Mouse (Mus musculus) midbrain, embryonic 15.5 days (tissue): ENCODE data around the gene Cyct. TPM values are rescaled to one million over a fixed set of nuclear protein-coding genes. Genes with fewer than 3 reads are reported as not detected.

Experiments used
- ATAC-seq: fragments of 200-750 bp; cut with Nextera tagmentation; replicated peaks from 2 replicates; pipeline ENCODE4 v1.8.0; 2017; ENCODE audit warnings: moderate TSS enrichment
- H3K27ac ChIP-seq: fragments of 300-500 bp; sonication (generic); 2 replicates; pipeline ENCODE4 v1.5.1; 2015; ENCODE audit warnings: mild to moderate bottlenecking, inconsistent platforms
- H3K27me3 ChIP-seq: fragments of 300-500 bp; sonication (generic); replicated peaks from 2 replicates; pipeline ENCODE4 v1.6.1; 2015; ENCODE audit warnings: inconsistent platforms
- H3K36me3 ChIP-seq: fragments of 300-500 bp; sonication (generic); replicated peaks from 2 replicates; pipeline ENCODE4 v1.6.1; 2015; ENCODE audit warnings: inconsistent platforms
- H3K4me1 ChIP-seq: fragments of 300-500 bp; sonication (generic); 2 replicates; pipeline ENCODE4 v1.6.1; 2015; ENCODE audit warnings: inconsistent platforms
- H3K4me2 ChIP-seq: fragments of 300-500 bp; sonication (generic); 2 replicates; pipeline ENCODE4 v1.6.1; 2015; ENCODE audit warnings: inconsistent platforms, mild to moderate bottlenecking, moderate library complexity
- H3K4me3 ChIP-seq: fragments of 300-500 bp; sonication (generic); 2 replicates; pipeline ENCODE4 v1.5.1; 2015; ENCODE audit warnings: mild to moderate bottlenecking, inconsistent platforms
- H3K9ac ChIP-seq: fragments of 300-500 bp; sonication (generic); 2 replicates; pipeline ENCODE4 v1.6.1; 2015; ENCODE audit warnings: mild to moderate bottlenecking, inconsistent platforms
- H3K9me3 ChIP-seq: fragments of 300-500 bp; sonication (generic); 2 replicates; pipeline ENCODE4 v1.6.1; 2016; ENCODE audit warnings: inconsistent platforms
- WGBS: fragments of 180-500 bp; shearing (Covaris S2); methylation state at CpG from one replicate; pipeline ENCODE4 v1.1.7; 2015; ENCODE audit warnings: mixed read lengths; 5-methylcytosine and 5-hydroxymethylcytosine counted together
- polyA plus RNA-seq: library from polyadenylated mRNA; unstranded; fragments of >200 nt; fragmentation: Nextera tagmentation; extraction: Ambion mirVana; gene quantifications from 2 replicates; pipeline ENCODE4 v1.2.1, GENCODE M21; 2015

Cyct gene
- polyA plus RNA-seq: 0.27 TPM in 1 of 2 replicates, not detected in the other

DNA sequence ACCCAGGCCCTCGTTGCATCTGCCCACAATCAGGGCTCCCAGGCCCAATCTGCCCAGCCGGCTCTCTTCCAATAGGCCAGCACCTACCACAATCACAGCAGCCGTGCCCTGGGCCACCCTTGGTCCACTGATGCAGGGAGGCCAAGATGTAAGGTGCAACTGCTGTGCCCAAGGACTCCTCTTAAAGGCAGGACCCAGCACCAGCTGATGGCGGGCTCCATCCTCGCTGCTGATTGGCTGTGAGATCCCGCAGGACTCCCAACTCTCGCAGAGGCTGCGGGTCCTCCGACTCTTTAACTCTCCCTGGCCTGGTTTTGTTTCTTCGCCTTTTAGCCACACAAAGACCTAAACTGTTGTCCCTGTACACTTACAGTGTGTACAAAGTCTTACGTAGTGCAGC lies at the start of gene Cyct:
Gene Cyct (minus strand): TSS at position 225 of the 400 bp plus-strand sequence.
- Histone ChIP-seq H3K27ac (no peak within 1 kb of the TSS), H3K4me2 (no peak within 1 kb of the TSS), H3K4me1 (no peaks in the 10 kb centered on the region), H3K4me3 (no peak within 1 kb of the TSS), H3K9ac (no peak within 1 kb of the TSS), H3K36me3 (no peaks in the 10 kb centered on the region), H3K9me3 (no peaks in the 10 kb centered on the region), H3K27me3 (no peaks in the 10 kb centered on the region)
- WGBS: 86% methylated on average over 11 of the region's 11 CpGs
- ATAC-seq: no peak

DNA sequence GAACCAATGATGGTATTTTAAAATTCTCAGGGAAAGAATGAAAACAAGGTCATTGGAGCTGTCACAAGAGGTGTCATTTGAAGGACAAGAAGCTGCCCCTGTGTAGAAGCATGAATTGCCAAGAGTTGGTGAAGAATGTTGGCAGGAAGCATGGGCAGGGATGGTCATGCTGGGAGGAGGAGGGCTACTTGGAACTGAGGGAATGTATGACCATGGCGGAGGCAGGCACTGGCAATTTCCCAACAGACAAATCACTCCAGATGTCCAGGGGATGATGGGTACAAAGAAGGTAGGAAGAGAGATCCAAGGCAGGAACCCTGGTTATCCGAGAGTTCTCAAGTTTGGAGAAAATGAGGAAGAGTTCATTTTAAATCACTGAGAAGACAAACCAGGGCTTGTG lies 49.7 kb upstream of the Cyct start:
- peaks cover 12% of the 10 kb centered on the region for H3K4me1 ChIP-seq
- no peaks in the 10 kb centered on the region for H3K36me3 ChIP-seq
- no peak overlapping the region for H3K9ac ChIP-seq
- no peak overlapping the region for H3K27ac ChIP-seq
- no peaks in the 10 kb centered on the region for H3K9me3 ChIP-seq
- WGBS: 91% methylated on average over 2 of the region's 2 CpGs
- no peak for ATAC-seq
- no peak overlapping the region for H3K4me2 ChIP-seq
- no peak overlapping the region for H3K4me3 ChIP-seq
- no peaks in the 10 kb centered on the region for H3K27me3 ChIP-seq

DNA sequence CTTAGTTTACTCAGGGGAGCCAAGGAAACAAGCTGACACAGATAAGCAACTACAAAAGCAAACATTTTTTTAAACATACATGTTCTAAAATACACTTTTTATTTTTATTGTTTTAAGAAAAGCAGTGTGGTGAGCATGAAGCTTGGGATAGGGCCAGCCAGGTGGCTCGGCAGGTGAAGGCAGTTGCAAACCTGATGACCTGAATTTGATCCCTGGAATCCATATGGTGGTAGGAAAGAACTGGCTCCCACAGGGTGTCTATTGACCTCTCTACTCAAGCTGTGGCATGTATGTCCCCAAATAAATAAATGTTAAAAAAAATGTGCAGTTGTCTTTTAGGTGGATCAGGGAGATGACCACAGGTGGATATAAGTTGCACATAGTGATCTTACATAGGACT lies 49.3 kb upstream of the Cyct start:
- H3K4me3 ChIP-seq: no peak overlapping the region
- WGBS: 95% methylated on average over 1 of the region's 1 CpGs
- H3K27ac ChIP-seq: no peak overlapping the region
- H3K27me3 ChIP-seq: no peaks in the 10 kb centered on the region
- H3K4me1 ChIP-seq: peaks cover 17% of the 10 kb centered on the region
- no peak for ATAC-seq
- no peak overlapping the region for H3K4me2 ChIP-seq
- H3K9ac ChIP-seq: no peak overlapping the region
- H3K9me3 ChIP-seq: no peaks in the 10 kb centered on the region
- no peaks in the 10 kb centered on the region for H3K36me3 ChIP-seq

DNA sequence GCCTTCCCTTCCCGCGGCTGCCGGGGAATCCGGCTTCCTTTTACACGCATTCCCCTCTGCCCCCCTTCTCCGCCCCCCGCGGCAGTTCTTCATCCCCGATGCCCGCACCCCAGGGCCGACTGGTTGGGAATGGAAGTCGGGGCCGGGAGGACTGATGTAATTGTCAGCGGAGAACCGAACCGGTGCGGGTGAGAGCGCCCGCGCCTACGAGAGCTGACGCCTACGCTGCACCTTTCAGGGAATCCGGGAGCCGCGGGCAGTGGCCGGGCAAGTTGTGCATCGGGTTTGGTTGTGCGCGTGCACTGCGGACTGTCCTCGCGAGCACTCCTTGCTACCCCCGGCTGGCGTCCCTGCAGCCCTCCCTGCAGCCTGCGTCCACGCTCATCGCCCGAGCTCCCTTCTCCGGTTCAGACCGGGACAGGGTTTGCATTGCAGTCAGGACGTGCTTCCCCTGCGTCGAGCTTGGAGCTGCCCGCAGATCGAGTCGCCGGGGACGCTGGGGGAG lies 46.7 kb upstream of the Cyct start:
- Histone ChIP-seq H3K9ac (peak overlapping the region; percentile 98), H3K4me1 (peaks cover 20% of the 10 kb centered on the region), H3K4me3 (peak overlapping the region; percentile 90), H3K27ac (peak overlapping the region; percentile 91), H3K4me2 (peak overlapping the region; percentile 82), H3K9me3 (no peaks in the 10 kb centered on the region), H3K36me3 (no peaks in the 10 kb centered on the region), H3K27me3 (peaks cover 13% of the 10 kb centered on the region; the same call in 1 of the 2 replicates)
- ATAC-seq: peak; percentile 80
- under 1% methylated on average over 43 of the region's 49 CpGs for WGBS

DNA sequence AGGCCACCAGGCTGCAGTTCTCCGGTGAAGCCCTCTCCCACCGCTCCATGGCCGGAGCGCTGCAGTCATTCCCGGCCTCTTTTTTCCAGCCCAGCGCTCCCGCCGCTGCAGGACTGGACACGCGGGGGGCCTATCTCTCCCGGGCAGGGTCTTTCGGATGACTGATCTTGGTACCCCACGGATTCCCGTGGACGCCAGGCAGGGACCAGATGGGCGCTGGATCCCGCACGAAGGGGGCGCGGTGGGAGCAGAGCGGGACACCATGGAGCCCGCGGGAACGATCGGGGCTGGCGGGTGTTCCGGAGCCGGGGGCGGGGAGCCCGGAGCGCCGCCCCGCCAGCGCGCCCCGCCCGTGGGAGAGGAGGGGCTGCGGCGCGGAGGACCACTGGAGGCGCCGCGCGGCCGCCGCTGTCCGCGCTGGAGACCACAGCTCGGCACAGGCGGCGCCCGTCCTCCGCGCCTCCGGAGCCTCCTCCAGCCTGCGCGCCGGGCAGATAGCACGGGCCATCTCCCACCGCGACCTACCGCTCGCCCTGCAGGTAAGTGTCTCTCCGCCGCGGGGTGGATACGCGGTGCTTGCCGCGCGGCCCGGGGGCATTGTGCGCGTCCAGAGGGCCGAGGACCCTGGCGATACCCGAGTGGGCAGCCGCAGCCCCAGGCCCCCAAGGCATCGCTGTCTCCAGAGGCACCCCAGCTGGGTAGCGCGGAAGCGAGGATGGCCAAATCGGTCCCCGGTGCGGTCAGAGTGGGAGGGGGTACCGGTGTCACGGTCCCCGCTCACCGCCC lies 46.1 kb upstream of the Cyct start, which contains the start of gene Osbpl6:
Gene Osbpl6 (plus strand): TSS at position 358 of the 786 bp plus-strand sequence.
- Histone ChIP-seq H3K36me3 (no peaks in the 10 kb centered on the region), H3K9me3 (no peaks in the 10 kb centered on the region), H3K9ac (peak within 1 kb of the TSS; percentile 98), H3K4me3 (peak within 1 kb of the TSS; percentile 90), H3K27ac (peak within 1 kb of the TSS; percentile 91), H3K4me1 (peaks cover 20% of the 10 kb centered on the region), H3K27me3 (peaks cover 20% of the 10 kb centered on the region; the same call in 1 of the 2 replicates), H3K4me2 (peak within 1 kb of the TSS; percentile 82)
- peak; percentile 95 for ATAC-seq
- under 1% methylated on average over 88 of the region's 89 CpGs for WGBS

DNA sequence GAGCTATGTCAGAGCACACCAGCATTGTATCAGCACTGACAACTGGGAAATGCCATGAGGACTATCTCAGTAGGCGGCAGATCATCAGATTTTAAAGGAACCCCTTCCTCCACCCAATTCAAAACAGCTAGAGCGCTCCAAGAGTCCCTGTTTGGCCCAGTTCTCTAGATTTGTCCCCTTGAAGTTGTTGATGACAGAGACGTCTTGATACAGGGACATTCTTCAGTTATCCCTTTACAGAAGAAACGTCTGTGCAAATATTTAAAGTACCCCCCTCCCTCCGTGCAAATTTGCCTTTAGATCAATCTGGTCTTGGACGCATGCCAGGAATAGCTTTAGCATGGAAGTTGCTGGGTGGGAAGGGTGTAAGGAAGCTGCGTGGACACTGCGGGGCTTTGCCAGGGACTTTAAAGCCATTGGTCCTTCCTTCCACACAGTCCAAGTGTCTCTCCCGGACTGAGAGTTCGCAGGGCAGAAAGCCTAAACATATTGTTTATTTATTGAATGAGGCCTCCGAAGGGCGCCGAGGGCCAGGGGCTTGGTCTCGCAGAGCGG lies 45.4 kb upstream of the Cyct start:
- H3K36me3 ChIP-seq: no peaks in the 10 kb centered on the region
- H3K9me3 ChIP-seq: no peaks in the 10 kb centered on the region
- H3K4me1 ChIP-seq: peaks cover 20% of the 10 kb centered on the region
- H3K4me3 ChIP-seq: peak overlapping the region; percentile 90
- peaks cover 20% of the 10 kb centered on the region; the same call in 1 of the 2 replicates for H3K27me3 ChIP-seq
- peak overlapping the region; percentile 91 for H3K27ac ChIP-seq
- peak overlapping the region; percentile 82 for H3K4me2 ChIP-seq
- peak; percentile 59; the same call in 1 of the 2 replicates for ATAC-seq
- 1% methylated on average over 15 of the region's 15 CpGs for WGBS
- peak overlapping the region; percentile 98 for H3K9ac ChIP-seq

DNA sequence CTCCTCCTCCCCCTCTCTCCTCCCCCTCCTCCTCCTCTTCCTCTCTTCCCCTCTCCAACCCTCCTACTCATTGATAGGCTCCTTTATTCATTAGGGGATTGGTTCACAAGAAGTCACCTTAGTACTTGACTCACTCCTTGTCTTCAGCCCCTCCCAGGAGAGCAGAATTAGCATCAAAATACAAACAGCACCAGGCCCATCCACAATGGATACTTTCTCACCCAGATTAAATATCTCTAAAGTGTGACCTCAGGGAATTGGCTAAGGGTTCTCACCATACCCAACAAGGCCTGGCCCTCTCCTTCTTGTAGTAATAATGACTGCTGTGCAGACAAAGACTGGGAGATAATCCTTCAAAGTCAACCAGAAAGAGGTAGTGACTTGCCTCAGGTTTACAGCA lies 39.9 kb upstream of the Cyct start:
- Histone ChIP-seq H3K27ac (no peak overlapping the region), H3K4me3 (no peak overlapping the region), H3K9me3 (no peaks in the 10 kb centered on the region), H3K27me3 (peaks cover 20% of the 10 kb centered on the region; the same call in 1 of the 2 replicates), H3K36me3 (no peaks in the 10 kb centered on the region), H3K4me1 (peaks cover 9% of the 10 kb centered on the region), H3K4me2 (no peak overlapping the region), H3K9ac (no peak overlapping the region)
- no peak for ATAC-seq

DNA sequence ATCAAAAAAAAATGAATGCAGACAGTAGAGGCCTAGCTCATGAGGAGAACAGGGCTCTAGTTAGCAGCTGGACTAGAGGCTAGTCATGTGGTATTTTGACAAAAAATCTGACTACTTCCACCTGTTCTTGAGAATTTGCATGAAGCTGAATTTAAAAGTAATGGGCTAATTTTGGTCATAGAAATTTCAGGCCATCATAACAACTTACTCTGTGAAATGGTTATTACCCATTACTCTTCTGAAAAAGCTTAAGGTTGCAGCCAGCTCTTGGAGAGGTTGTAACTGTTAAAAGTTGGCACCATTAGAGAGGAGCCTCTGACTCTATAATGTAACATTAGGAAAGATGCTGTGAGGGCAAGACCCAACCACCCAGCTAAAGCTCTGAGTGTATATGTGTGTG lies 26.3 kb upstream of the Cyct start:
- no peak overlapping the region for H3K4me2 ChIP-seq
- H3K27ac ChIP-seq: no peak overlapping the region
- no peaks in the 10 kb centered on the region for H3K4me1 ChIP-seq

DNA sequence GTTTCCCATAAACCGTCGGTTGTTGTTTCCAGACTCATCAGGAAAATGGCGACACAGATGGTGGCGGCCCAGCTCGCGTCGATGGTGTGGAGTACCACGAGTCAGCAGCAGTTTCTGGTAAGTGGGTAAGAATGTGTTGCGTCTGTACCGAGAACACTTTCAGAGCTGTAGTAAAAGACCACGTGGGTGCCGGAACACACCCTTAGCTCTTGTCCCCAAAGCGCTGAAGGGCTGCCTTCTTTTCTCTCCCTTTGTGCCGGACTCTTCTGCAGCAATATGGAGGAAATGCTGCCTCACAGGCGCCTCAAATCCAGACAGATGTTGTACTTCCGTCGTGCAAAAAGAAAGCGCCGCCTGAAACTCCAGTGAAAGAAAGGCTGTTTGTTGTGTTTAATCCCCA lies 18.4 kb upstream of the Cyct start:
- WGBS: 96% methylated on average over 19 of the region's 19 CpGs
- Histone ChIP-seq H3K4me3 (no peak overlapping the region), H3K9me3 (no peaks in the 10 kb centered on the region), H3K27ac (no peak overlapping the region), H3K4me1 (no peaks in the 10 kb centered on the region), H3K9ac (no peak overlapping the region), H3K36me3 (peaks cover 53% of the 10 kb centered on the region), H3K27me3 (no peaks in the 10 kb centered on the region), H3K4me2 (no peak overlapping the region)
- ATAC-seq: no peak

More for the DNA sequence above, 26.3 kb upstream of the Cyct start:
- ATAC-seq: no peak
- H3K27me3 ChIP-seq: no peaks in the 10 kb centered on the region
- H3K9me3 ChIP-seq: no peaks in the 10 kb centered on the region
- no peak overlapping the region for H3K9ac ChIP-seq
- no peak overlapping the region for H3K4me3 ChIP-seq
- H3K36me3 ChIP-seq: peaks cover 9% of the 10 kb centered on the region

DNA sequence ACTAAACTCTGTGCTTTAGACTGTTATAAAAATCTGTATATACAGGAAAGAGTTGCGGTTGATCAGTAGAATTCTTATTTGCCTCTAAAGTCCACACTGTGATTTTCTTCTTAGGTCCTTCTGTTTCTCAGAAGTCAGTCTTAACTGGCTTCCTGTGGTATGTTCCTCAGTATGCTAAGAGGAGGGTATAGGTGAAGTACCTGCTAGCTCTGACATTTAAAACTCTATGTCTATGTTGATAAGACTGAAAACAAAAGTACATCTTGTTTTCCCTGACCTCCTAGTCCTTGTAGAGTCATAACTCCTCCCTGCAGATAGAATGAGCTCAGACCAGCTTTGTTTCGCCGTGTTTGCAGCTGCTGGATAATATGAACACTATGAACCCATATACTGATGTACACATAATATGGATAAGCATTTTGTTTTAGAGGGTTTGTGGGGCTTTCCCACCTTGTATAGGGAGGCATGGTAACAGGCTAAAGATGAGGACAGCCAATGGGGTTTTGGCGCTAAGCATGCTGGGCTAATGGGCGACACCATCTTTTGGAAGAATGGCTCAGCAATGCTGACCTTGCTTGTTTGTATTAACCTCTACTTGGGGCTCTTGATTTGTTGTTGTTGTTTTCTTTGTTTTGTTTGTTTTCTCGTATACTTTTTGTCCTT lies 14.4 kb upstream of the Cyct start:
- Histone ChIP-seq H3K27me3 (no peaks in the 10 kb centered on the region), H3K4me2 (no peak overlapping the region), H3K4me1 (peaks cover 11% of the 10 kb centered on the region), H3K9me3 (no peaks in the 10 kb centered on the region), H3K9ac (no peak overlapping the region), H3K36me3 (peaks cover 47% of the 10 kb centered on the region), H3K4me3 (no peak overlapping the region), H3K27ac (no peak overlapping the region)
- ATAC-seq: no peak
- WGBS: 94% methylated on average over 6 of the region's 6 CpGs

DNA sequence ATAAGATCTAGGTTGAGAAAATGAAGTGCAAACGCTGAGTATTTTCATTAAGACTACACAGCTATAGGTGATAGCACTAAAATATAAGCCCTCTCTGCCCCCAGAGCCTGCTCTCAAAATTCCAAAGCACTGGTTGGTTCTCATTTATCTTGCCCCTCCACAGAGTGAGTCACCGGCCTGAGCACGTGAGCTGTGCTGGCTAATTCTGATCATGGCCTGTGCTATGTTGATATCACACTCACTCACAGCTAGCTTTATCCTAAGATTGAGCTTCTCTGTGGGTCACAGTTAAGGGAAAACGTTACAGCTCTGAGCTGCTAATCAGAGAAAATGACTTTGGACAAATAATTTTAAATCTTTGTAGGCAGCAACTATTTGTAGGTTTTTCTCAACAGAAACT lies 12.0 kb upstream of the Cyct start:
- 95% methylated on average over 4 of the region's 4 CpGs for whole genome bisulfite sequencing
- no peak for ATAC-seq
- H3K27ac ChIP-seq: no peak overlapping the region
- no peaks in the 10 kb centered on the region for H3K9me3 ChIP-seq
- H3K4me3 ChIP-seq: no peak overlapping the region
- no peaks in the 10 kb centered on the region for H3K27me3 ChIP-seq
- H3K4me1 ChIP-seq: peaks cover 11% of the 10 kb centered on the region
- no peak overlapping the region for H3K9ac ChIP-seq
- H3K36me3 ChIP-seq: peaks cover 26% of the 10 kb centered on the region
- no peak overlapping the region for H3K4me2 ChIP-seq

DNA sequence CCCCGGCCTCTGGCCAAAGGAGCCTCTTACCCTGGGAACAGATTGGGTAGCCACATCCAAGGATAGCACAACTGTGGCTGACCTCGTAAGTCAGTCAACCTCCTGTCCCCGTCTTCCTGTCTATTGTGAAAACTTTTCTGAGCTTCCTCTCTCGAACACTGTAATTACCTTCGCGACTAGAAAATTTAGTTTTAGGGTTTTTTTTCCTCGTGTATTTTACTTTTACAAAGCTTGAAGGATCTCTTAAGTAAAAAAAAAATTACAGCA lies 10.3 kb upstream of the Cyct start:
- H3K9ac ChIP-seq: peak overlapping the region; percentile 87
- H3K4me1 ChIP-seq: peaks cover 11% of the 10 kb centered on the region
- no peak overlapping the region for H3K27ac ChIP-seq
- WGBS: 2% methylated on average over 7 of the region's 7 CpGs
- peak overlapping the region; percentile 81 for H3K4me3 ChIP-seq
- ATAC-seq: no peak
- H3K4me2 ChIP-seq: peak overlapping the region; percentile 82
- H3K9me3 ChIP-seq: no peaks in the 10 kb centered on the region
- H3K36me3 ChIP-seq: peaks cover 23% of the 10 kb centered on the region
- H3K27me3 ChIP-seq: no peaks in the 10 kb centered on the region
